Mouse (Mus musculus) embryonic facial prominence, embryonic 11.5 days (tissue): ENCODE measurements around the gene Dlx3. TPM values are rescaled to one million over a fixed set of nuclear protein-coding genes. Genes with fewer than 3 reads are reported as not detected.
A peak's percentile ranks its signal among the peaks of the same experiment; 100 is the strongest.

Source experiments
- ATAC-seq: fragments of 200-750 bp; cut with Nextera tagmentation; replicated peaks from 2 replicates; pipeline ENCODE4 v1.8.0; 2017; ENCODE audit warnings: low read depth; ENCODE audit not compliant: insufficient number of reproducible peaks, low FRiP score, low TSS enrichment
- DNase-seq: peaks from one replicate; pipeline ENCODE4 v3.0.0-alpha.2; 2015; ENCODE audit warnings: low spot score
- H3K27ac ChIP-seq: fragments of 300-500 bp; sonication (generic); replicated peaks from 2 replicates; pipeline ENCODE4 v1.5.1; 2014; ENCODE audit warnings: mild to moderate bottlenecking, low read depth, low read length, control low read depth
- H3K27me3 ChIP-seq: fragments of 300-500 bp; sonication (generic); 2 replicates; pipeline ENCODE4 v1.6.1; 2014; ENCODE audit warnings: mild to moderate bottlenecking, low read length, moderate library complexity, mixed read lengths; ENCODE audit not compliant: control insufficient read depth, insufficient read depth
- H3K36me3 ChIP-seq: fragments of 300-500 bp; sonication (generic); replicated peaks from 2 replicates; pipeline ENCODE4 v1.6.1; 2014; ENCODE audit warnings: low read depth, mild to moderate bottlenecking, low read length, moderate library complexity, mixed read lengths; ENCODE audit not compliant: control insufficient read depth, insufficient read depth
- H3K4me1 ChIP-seq: fragments of 300-500 bp; sonication (generic); 2 replicates; pipeline ENCODE4 v1.6.1; 2014; ENCODE audit warnings: low read length, mixed read lengths; ENCODE audit not compliant: control insufficient read depth, insufficient read depth
- H3K4me2 ChIP-seq: fragments of 300-500 bp; sonication (generic); 2 replicates; pipeline ENCODE4 v1.6.1; 2014; ENCODE audit warnings: low read depth, mild to moderate bottlenecking, control low read depth, low read length, moderate library complexity
- H3K4me3 ChIP-seq: fragments of 300-500 bp; sonication (generic); 2 replicates; pipeline ENCODE4 v1.5.1; 2014; ENCODE audit warnings: low read depth, low read length, control low read depth
- H3K9ac ChIP-seq: fragments of 300-500 bp; sonication (generic); replicated peaks from 2 replicates; pipeline ENCODE4 v1.6.1; 2014; ENCODE audit warnings: mild to moderate bottlenecking, control low read depth, low read length
- H3K9me3 ChIP-seq: fragments of 300-500 bp; sonication (generic); replicated peaks from 2 replicates; pipeline ENCODE4 v1.6.1; 2016; ENCODE audit warnings: mild to moderate bottlenecking, low read length, inconsistent platforms, mixed read lengths; ENCODE audit not compliant: control insufficient read depth
- WGBS: fragments of 180-500 bp; shearing (Covaris S2); extraction: QIAGEN DNeasy Blood & Tissue Kit; methylation state at CpG from one replicate; pipeline ENCODE4 v1.1.7; 2014; 5-methylcytosine and 5-hydroxymethylcytosine counted together
- polyA plus RNA-seq: library from polyadenylated mRNA; unstranded; fragments of >200 nt; fragmentation: Nextera tagmentation; extraction: Ambion mirVana; gene quantifications from 2 replicates; pipeline ENCODE4 v1.2.1, GENCODE M21; 2014

The Dlx3 gene
- polyA plus RNA-seq, 1 experiment from 2014 or later: 21.7 TPM

GRCm38 (mm10) chr11:95144091-95144945, 24.4 kb downstream of the Dlx3 start:
- Histone ChIP-seq H3K4me1 (peaks cover 12% of the 10 kb centered on the region), H3K27me3 (peaks cover 80% of the 10 kb centered on the region), H3K9ac (no peak overlapping the region), H3K36me3 (no peaks in the 10 kb centered on the region), H3K27ac (no peak overlapping the region), H3K4me3 (peak overlapping the region; percentile 41; the same call in 1 of the 2 replicates), H3K4me2 (peak overlapping the region; percentile 91), H3K9me3 (no peaks in the 10 kb centered on the region)
- WGBS: 6% methylated on average over 9 of the region's 9 CpGs
- DNase-seq (no peak), ATAC-seq (no peak)

- Histone ChIP-seq H3K27me3 (peaks cover 74% of the 10 kb centered on the region), H3K9me3 (no peaks in the 10 kb centered on the region), H3K27ac (no peak overlapping the region), H3K36me3 (no peaks in the 10 kb centered on the region), H3K9ac (peak overlapping the region; percentile 58), H3K4me2 (peak overlapping the region; percentile 91), H3K4me1 (peaks cover 12% of the 10 kb centered on the region), H3K4me3 (peak overlapping the region; percentile 41)
- no peak for ATAC-seq
- WGBS: under 1% methylated on average over 34 of the region's 34 CpGs
- DNase-seq: peak; percentile 55
Measured at GRCm38 (mm10) chr11:95144946-95145483, 25.1 kb downstream of the Dlx3 start.

DNA sequence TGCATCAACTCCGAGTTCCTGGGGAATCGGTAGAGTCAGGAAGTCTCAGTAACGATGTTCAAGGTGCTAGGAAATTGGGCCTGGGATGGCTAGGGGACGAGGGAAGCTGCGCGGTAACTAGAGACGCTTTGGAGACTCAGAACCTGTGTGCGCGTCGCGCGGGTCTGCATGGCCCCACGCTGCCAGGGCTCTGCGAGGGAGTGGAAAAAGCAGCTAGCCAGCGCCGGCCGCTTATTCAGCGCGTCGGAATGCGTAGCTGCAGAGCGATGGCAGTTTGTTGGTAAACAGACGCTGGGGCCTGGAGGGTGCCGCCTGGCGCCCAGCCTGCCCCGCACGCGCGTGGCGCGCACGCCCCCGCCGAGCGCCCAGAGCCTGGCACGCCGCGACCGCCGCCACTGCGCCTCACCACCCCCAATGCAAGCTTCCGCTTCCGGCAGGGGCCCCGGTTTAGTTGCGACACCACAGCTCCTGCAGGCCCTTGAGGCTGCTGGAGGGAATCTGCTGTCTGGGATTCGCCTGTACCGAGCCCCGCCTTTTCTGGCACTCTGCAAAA, 26.0 kb downstream of the Dlx3 start, which contains the start of gene Dlx4:
Gene Dlx4 (minus strand): TSS at position 413 of the 553 bp plus-strand sequence.
- no peaks in the 10 kb centered on the region for H3K9me3 ChIP-seq
- H3K27me3 ChIP-seq: peaks cover 71% of the 10 kb centered on the region
- peaks cover 12% of the 10 kb centered on the region for H3K4me1 ChIP-seq
- peak within 1 kb of the TSS; percentile 91 for H3K4me2 ChIP-seq
- peak within 1 kb of the TSS; percentile 36; the same call in 1 of the 2 replicates for H3K27ac ChIP-seq
- DNase-seq (peak; percentile 57), ATAC-seq (no peak)
- H3K9ac ChIP-seq: peak within 1 kb of the TSS; percentile 58
- WGBS: under 1% methylated on average over 48 of the region's 48 CpGs
- H3K36me3 ChIP-seq: no peaks in the 10 kb centered on the region
- H3K4me3 ChIP-seq: peak within 1 kb of the TSS; percentile 41

DNA sequence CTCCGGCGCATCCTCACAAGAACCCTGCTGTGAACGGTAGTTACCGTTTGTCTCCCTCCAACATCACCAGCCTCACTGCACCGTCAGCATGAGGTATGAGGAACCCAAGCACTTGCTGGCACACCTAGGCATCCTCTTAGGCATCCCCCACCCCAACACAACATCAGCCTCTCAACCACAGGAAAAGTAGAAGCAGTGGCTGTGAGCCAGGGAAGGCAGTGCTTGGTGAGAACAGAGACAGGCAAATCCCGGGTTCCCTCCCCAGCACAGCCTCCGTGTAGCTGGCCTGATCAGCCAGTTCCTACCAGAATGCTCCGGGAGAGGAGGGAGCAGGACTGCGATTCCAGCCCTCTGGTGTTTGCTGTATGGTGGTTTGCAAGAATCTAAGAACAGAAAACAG, 28.8 kb downstream of the Dlx3 start:
- Histone ChIP-seq H3K9me3 (no peaks in the 10 kb centered on the region), H3K27me3 (peaks cover 62% of the 10 kb centered on the region), H3K4me1 (peaks cover 12% of the 10 kb centered on the region), H3K9ac (no peak overlapping the region), H3K36me3 (no peaks in the 10 kb centered on the region), H3K27ac (no peak overlapping the region), H3K4me3 (no peak overlapping the region), H3K4me2 (no peak overlapping the region)
- DNase-seq (peak; percentile 33), ATAC-seq (no peak)
- WGBS: 6% methylated on average over 9 of the region's 9 CpGs

DNA sequence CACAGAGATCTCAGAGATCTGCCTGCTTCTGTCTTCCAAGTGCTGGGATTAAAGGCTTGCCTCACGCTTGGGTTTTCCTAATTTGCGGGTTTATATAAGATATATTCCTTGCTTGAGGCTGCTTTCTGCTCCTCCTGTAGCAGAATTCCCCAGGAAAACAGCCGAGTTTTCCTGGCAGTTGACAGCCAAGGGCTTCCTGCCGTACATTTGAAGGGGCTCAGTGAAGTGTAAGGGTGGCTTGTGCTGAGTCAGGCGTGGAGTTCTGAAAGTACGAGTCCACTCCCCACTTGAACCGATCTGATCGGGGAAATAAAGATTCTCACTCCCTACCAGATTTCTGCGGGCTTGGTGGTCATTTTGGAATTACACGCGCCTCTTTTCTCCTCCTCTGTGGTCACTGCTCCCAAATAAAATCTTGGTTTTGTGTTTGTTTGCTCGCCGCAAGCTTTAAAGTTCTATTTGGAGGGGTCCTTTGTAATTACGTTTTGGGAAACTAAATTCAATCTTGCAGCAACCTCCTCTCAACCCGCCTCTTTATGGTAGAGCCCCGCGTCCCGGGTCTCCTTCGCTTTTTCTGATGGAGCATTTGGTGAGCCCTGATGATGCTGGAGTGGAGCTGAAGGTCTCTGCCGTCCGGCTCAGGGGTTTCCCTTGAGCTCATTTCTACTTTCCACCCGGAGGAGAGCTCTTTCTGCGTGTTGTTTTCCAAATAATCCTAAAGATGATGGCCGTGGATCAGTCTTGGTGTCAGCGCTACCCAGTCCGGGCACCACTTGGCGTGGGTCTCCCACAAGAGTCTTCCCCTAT, 29.7 kb downstream of the Dlx3 start:
- Histone ChIP-seq H3K4me1 (peaks cover 12% of the 10 kb centered on the region), H3K27me3 (peaks cover 53% of the 10 kb centered on the region), H3K4me2 (peak overlapping the region; percentile 17; the same call in 1 of the 2 replicates), H3K9ac (no peak overlapping the region), H3K36me3 (no peaks in the 10 kb centered on the region), H3K9me3 (no peaks in the 10 kb centered on the region), H3K27ac (no peak overlapping the region), H3K4me3 (0 out of 2 replicates have a peak overlapping the region, but pooled peaks have one; percentile 6)
- ATAC-seq (no peak), DNase-seq (peak; percentile 39)
- WGBS: 2% methylated on average over 27 of the region's 27 CpGs

DNA sequence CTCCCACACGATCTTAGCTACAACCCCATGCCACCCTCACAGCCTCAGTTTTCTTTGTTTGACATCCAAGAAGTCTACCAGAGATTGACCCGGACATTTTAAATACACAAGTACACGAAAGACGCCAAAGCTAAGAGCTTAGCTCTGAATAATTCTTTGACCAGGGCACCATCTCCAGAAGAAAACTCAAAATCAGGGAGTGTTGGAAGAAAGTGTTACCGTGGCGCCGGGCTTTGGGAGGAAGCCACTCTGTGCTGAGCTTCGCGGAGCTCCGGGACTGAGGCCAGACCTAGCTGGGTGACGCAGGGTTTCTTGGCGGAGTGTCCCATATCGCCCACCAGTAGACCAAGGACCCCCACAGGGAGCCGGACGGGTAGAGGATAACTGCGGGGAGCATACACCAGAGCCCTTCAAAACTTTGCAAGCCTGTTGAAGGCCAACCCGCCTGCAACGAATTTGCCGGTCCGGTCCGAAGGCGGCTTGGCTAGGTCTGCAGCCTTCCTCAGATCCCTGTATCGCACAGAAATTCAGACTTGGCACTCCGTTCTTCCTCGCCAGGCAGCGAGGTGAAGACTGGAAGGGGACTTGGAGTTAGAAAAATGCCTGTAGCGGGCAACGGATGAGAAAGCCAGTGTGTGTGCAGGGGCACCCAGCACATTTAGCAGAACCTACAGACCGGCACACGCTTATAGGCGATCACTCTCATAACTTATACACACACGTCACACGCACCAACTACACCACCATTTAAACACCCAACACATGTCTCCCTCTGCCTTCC, 30.5 kb downstream of the Dlx3 start:
- H3K9me3 ChIP-seq: no peaks in the 10 kb centered on the region
- no peak for ATAC-seq
- H3K36me3 ChIP-seq: no peaks in the 10 kb centered on the region
- H3K9ac ChIP-seq: peak overlapping the region; percentile 28; the same call in 1 of the 2 replicates
- peaks cover 8% of the 10 kb centered on the region for H3K4me1 ChIP-seq
- WGBS: 3% methylated on average over 33 of the region's 33 CpGs
- H3K4me2 ChIP-seq: peak overlapping the region; percentile 17; the same call in 1 of the 2 replicates
- no peak overlapping the region for H3K27ac ChIP-seq
- peak; percentile 30 for DNase-seq
- no peak overlapping the region for H3K4me3 ChIP-seq
- H3K27me3 ChIP-seq: peaks cover 47% of the 10 kb centered on the region

DNA sequence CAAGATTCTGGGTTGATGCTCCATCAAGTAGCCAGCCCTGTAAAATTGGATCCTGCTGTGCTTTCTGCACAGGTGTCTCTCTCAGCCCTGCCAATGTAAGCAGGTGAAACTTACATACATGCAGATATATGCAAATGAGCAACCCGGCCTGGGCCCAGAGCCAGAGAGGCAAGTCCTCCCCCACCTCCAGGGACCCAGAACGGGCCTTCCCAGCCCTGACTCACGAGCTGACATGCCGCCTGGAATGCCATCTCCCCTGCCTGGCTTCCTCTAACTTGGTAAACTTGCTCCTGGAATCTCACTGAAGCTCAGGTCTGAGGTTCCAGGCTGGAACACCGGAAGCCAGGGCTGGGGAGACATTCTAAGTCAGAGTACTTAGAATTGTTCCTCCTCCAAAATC, 33.2 kb downstream of the Dlx3 start:
- no peaks in the 10 kb centered on the region for H3K9me3 ChIP-seq
- peaks cover 25% of the 10 kb centered on the region for H3K27me3 ChIP-seq
- no peak overlapping the region for H3K9ac ChIP-seq
- H3K4me2 ChIP-seq: no peak overlapping the region
- no peaks in the 10 kb centered on the region for H3K36me3 ChIP-seq
- WGBS: 37% methylated on average over 5 of the region's 5 CpGs
- ATAC-seq: no peak
- no peak overlapping the region for H3K4me3 ChIP-seq
- no peak for DNase-seq
- H3K4me1 ChIP-seq: no peaks in the 10 kb centered on the region
- no peak overlapping the region for H3K27ac ChIP-seq
